Mouse (Mus musculus) bone marrow, adult 2 months (tissue): ENCODE measurements around the gene Slc13a4.

Experiments used
- CTCF ChIP-seq: fragments of 200-500 bp; IDR thresholded peaks from 2 replicates; pipeline ENCODE4 v1.5.1; 2011; ENCODE audit warnings: low read length, control low read depth; ENCODE audit not compliant: control insufficient read depth, insufficient read depth
- POLR2A ChIP-seq: fragments of 200-500 bp; IDR thresholded peaks from 2 replicates; pipeline ENCODE4 v1.6.1; 2011; ENCODE audit warnings: low read depth, mild to moderate bottlenecking, control low read depth, low read length, borderline replicate concordance; ENCODE audit not compliant: control insufficient read depth

DNA sequence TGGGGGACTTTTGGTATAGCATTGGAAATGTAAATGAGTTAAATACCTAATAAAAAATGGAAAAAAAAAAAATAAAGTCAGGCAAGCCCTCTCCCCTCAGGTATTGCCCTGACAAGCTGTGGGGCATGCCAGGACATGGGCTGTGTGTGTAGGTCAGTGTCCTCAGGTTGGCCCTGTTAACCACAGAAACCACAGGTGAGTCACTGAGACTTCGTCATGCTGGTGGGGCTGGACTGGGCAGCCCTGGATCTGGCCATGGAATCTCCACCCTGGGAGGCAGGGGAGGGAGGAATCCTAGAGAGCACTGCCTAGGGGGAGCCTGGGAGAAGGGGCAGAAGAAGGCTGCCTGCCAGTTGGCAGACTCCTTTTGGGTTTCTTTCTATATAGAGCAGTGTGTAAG, 15.1 kb upstream of the Slc13a4 start:
- TF ChIP-seq CTCF (no peak), POLR2A (no peak)
